Mouse (Mus musculus) embryonic facial prominence, embryonic 14.5 days (tissue): Measurements from ENCODE around the gene Ptrh1. TPM values are rescaled to one million over a fixed set of nuclear protein-coding genes. Genes with fewer than 3 reads are reported as not detected.
A peak's percentile ranks its signal among the peaks of the same experiment; 100 is the strongest.

Experiments used
- ATAC-seq: fragments of 200-750 bp; cut with Nextera tagmentation; 2 replicates; pipeline ENCODE4 v1.8.0; 2017; ENCODE audit warnings: low read depth, moderate number of reproducible peaks, moderate TSS enrichment
- DNase-seq: peaks from one replicate; pipeline ENCODE4 v3.0.0-alpha.2; 2015; ENCODE audit warnings: low spot score
- H3K27ac ChIP-seq: fragments of 300-500 bp; sonication (generic); replicated peaks from 2 replicates; pipeline ENCODE4 v1.5.1; 2014; ENCODE audit warnings: low read depth, mild to moderate bottlenecking, low read length, moderate library complexity
- H3K27me3 ChIP-seq: fragments of 300-500 bp; sonication (generic); replicated peaks from 2 replicates; pipeline ENCODE4 v1.6.1; 2014; ENCODE audit warnings: low read length; ENCODE audit not compliant: control insufficient read depth, insufficient read depth
- H3K36me3 ChIP-seq: fragments of 300-500 bp; sonication (generic); 2 replicates; pipeline ENCODE4 v1.6.1; 2014; ENCODE audit warnings: low read length, mixed read lengths; ENCODE audit not compliant: control insufficient read depth, insufficient read depth
- H3K4me1 ChIP-seq: fragments of 300-500 bp; sonication (generic); 2 replicates; pipeline ENCODE4 v1.6.1; 2014; ENCODE audit warnings: antibody characterized with exemption, low read length; ENCODE audit not compliant: control insufficient read depth, insufficient read depth
- H3K4me2 ChIP-seq: fragments of 300-500 bp; sonication (generic); 2 replicates; pipeline ENCODE4 v1.6.1; 2014; ENCODE audit warnings: low read depth, mild to moderate bottlenecking, low read length, moderate library complexity, mixed read lengths
- H3K4me3 ChIP-seq: fragments of 300-500 bp; sonication (generic); 2 replicates; pipeline ENCODE4 v1.5.1; 2014; ENCODE audit warnings: low read depth, mild to moderate bottlenecking, low read length
- H3K9ac ChIP-seq: fragments of 300-500 bp; sonication (generic); 2 replicates; pipeline ENCODE4 v1.6.1; 2014; ENCODE audit warnings: low read depth, mild to moderate bottlenecking, low read length, moderate library complexity, mixed read lengths
- H3K9me3 ChIP-seq: fragments of 300-500 bp; sonication (generic); 2 replicates; pipeline ENCODE4 v1.6.1; 2016; ENCODE audit warnings: low read length; ENCODE audit not compliant: control insufficient read depth
- WGBS: fragments of 180-500 bp; shearing (Covaris S2); extraction: QIAGEN DNeasy Blood & Tissue Kit; methylation state at CpG from one replicate; pipeline ENCODE4 v1.1.7; 2014; 5-methylcytosine and 5-hydroxymethylcytosine counted together
- polyA plus RNA-seq: library from polyadenylated mRNA; unstranded; fragments of >200 nt; fragmentation: Nextera tagmentation; extraction: Ambion mirVana; gene quantifications from 2 replicates; pipeline ENCODE4 v1.2.1, GENCODE M21; 2014

Gene Ptrh1
- polyA plus RNA-seq, 1 experiment from 2014 or later, result 5.2 TPM

DNA sequence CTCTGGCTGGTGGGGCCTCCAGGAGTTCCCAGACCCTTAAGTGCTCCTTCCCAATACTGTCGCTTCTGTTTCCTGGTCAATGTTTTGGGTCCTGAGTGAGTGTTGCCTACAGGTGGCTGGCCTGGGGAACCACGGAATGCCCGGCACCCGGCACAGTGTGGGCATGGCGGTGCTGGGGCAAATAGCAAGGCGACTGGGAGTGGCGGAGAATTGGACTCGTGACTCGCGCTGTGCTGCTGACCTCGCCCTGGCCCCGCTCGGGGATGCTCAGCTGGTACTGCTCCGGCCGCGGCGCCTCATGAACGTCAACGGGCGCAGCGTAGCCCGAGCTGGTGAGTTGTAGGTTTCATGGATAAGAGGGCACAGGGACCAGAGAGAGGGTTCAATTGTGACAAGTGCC lies 606 bp downstream of the Ptrh1 start:
- H3K4me1 ChIP-seq, result peaks cover 8% of the 10 kb centered on the region
- H3K27me3 ChIP-seq, result no peaks in the 10 kb centered on the region
- H3K4me2 ChIP-seq, result peak overlapping the region; percentile 77
- peak overlapping the region; percentile 50 for H3K4me3 ChIP-seq
- no peak for DNase-seq
- ATAC-seq, result no peak
- H3K27ac ChIP-seq, result no peak overlapping the region
- no peaks in the 10 kb centered on the region; the same call in 1 of the 2 replicates for H3K36me3 ChIP-seq
- 21% methylated on average over 22 of the region's 22 CpGs for WGBS
- peak overlapping the region; percentile 58 for H3K9ac ChIP-seq
- H3K9me3 ChIP-seq, result no peaks in the 10 kb centered on the region

DNA sequence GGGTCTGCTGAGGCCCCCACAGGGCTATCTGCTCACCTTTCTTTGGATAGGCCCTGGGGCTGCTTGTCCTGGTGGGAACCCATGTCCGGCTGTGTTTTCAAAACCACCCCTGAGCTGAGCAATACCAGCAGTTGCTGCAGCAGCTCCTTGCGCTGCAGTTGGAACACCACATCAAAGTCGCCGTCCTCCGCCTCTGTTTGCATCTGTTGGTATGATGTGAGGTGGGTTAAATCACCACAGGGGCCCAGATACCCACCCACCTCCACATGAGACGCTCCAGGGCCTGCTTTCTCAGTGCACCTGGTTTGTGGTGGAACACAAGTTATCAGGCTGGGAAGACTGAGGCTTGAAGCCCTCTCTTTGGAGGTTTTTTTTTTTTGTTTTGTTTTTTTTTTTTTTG lies 2.5 kb downstream of the Ptrh1 start:
- Histone ChIP-seq H3K4me3 (no peak overlapping the region), H3K4me1 (peaks cover 8% of the 10 kb centered on the region), H3K27ac (no peak overlapping the region), H3K4me2 (no peak overlapping the region), H3K9me3 (no peaks in the 10 kb centered on the region), H3K9ac (no peak overlapping the region), H3K36me3 (no peaks in the 10 kb centered on the region; the same call in 1 of the 2 replicates), H3K27me3 (no peaks in the 10 kb centered on the region)
- WGBS, result 80% methylated on average over 6 of the region's 6 CpGs
- DNase-seq, result no peak
- ATAC-seq, result no peak

DNA sequence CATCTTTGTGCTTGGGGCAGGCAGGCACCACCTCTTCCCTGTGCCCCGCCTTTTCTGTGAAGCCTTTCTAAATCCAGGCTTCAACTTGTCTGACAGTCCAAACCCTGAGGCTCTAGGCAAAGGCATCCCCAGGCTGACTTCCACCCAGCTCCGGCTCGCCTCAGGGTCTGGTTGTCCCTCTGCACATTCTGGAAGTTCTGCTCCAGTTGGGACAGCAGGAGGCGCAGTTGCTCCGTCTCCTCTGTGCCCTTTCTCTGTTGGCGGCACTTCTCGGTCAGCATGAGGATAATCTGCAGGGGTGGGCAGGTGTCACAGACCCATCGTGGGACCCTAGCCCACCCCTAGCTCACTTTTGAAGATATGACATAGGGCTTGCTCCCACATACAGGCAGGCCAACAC lies 3.5 kb downstream of the Ptrh1 start:
- Histone ChIP-seq H3K4me3 (no peak overlapping the region), H3K36me3 (no peaks in the 10 kb centered on the region; the same call in 1 of the 2 replicates), H3K9me3 (no peaks in the 10 kb centered on the region), H3K27ac (no peak overlapping the region), H3K9ac (no peak overlapping the region), H3K4me1 (peaks cover 8% of the 10 kb centered on the region), H3K4me2 (no peak overlapping the region), H3K27me3 (no peaks in the 10 kb centered on the region)
- ATAC-seq (no peak), DNase-seq (peak; percentile 44)
- 22% methylated on average over 8 of the region's 8 CpGs for whole genome bisulfite sequencing

DNA sequence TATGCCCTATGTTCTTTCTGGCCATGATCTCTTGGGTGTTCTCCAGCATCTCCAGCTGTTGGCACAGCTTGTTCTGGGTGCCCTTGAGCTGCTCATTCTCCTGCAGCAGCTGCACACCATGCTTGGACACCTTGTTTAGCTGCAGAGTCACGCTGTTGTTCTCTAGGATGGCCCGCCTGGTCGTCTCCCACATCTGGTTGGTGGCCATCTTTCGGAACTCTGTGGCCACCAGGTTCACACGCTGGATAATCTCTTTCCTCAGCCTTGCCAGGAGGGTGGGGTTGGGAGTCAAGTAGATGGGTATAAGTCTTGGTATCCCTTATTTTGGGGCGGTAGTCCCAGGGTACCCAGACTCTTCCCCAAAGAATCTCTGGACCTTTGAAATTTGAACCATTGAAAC lies 4.1 kb downstream of the Ptrh1 start:
- 87% methylated on average over 6 of the region's 6 CpGs for WGBS
- Histone ChIP-seq H3K4me3 (no peak overlapping the region), H3K4me1 (peaks cover 8% of the 10 kb centered on the region), H3K27ac (no peak overlapping the region), H3K9ac (no peak overlapping the region), H3K9me3 (no peaks in the 10 kb centered on the region), H3K27me3 (no peaks in the 10 kb centered on the region), H3K4me2 (no peak overlapping the region), H3K36me3 (no peaks in the 10 kb centered on the region; the same call in 1 of the 2 replicates)
- DNase-seq, result no peak
- ATAC-seq, result no peak

DNA sequence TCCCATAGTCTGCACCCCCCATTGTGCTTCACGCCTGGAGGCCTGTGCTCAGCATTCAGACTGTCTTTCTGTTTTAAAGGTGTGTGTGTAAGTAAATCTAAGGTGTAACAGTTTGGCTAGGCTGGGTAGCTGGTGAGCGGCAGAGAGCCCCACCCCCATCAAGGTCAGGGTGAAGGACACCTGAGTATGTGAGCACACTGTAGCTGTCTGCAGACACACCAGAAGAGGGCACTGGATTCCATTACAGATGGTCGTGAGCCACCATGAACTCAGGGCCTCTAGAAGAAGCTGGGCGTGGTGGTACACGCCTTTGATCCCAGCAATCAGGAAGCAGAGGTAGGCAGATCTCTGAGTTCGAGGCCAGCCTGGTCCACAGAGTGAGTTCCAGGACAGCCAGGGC lies 6.1 kb downstream of the Ptrh1 start:
- no peak for ATAC-seq
- Histone ChIP-seq H3K27ac (no peak overlapping the region), H3K36me3 (no peaks in the 10 kb centered on the region; the same call in 1 of the 2 replicates), H3K9ac (no peak overlapping the region), H3K9me3 (no peaks in the 10 kb centered on the region), H3K4me1 (no peaks in the 10 kb centered on the region), H3K4me2 (no peak overlapping the region), H3K4me3 (no peak overlapping the region), H3K27me3 (no peaks in the 10 kb centered on the region)
- no peak for DNase-seq
- 80% methylated on average over 6 of the region's 6 CpGs for WGBS

DNA sequence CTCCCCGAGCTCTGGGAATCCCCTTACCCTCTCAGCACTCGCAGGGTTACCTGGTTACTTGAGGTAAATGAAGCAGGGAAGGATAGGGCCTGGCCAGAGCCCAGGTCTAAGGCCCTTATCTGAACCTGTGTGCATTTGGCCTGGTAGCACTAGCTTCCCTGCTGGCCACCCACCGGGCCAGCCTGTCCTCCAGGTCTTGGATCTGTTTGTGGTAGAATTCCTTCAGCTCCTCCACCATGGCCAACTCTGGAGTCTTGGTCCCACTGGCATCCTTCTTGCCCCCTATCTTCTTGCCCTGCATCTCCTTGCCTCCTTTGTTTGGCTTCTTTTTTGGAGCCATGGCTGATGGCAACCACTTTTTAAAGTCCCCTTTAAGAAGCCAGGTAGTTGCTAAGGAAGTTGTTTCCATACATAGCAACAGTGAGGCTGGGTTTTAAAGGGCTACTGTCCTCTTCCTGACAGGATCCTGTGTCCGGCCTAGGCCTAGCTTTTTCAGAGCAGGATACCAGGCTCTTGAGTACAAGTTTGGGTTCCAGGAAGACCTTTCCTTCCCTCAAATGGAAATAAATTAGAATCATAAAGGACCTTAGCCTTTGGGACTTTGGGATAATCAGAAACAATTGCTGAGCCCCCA lies 8.6 kb downstream of the Ptrh1 start, which contains the start of gene Cfap157:
TSS of gene Cfap157 (minus strand) at position 381 of the 634 bp plus-strand sequence.
- no peak within 1 kb of the TSS; the same call in 1 of the 2 replicates for H3K27ac ChIP-seq
- H3K4me3 ChIP-seq, result no peak within 1 kb of the TSS
- H3K9me3 ChIP-seq, result no peaks in the 10 kb centered on the region
- no peaks in the 10 kb centered on the region for H3K36me3 ChIP-seq
- ATAC-seq (no peak), DNase-seq (peak; percentile 40)
- no peak within 1 kb of the TSS for H3K9ac ChIP-seq
- H3K4me1 ChIP-seq, result no peaks in the 10 kb centered on the region
- 56% methylated on average over 4 of the region's 4 CpGs for WGBS
- no peak within 1 kb of the TSS for H3K4me2 ChIP-seq
- no peaks in the 10 kb centered on the region for H3K27me3 ChIP-seq

DNA sequence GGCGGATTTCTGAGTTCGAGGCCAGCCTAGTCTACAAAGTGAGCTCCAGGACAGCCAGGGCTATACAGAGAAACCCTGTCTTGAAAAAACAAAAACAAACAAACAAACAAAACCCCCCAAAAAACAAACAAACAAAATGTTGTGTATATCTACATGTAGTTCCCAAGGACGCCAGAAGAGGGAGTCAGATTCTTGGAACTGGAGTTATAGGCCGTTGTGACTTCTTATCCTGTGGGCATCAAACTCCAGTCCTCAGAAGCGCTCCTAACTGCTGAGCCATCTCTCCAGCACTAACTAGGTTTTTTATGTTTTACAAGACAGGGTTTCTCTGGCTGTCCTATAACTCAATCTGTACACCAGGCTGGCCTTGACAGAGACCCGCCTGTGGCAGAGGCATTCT lies 11.6 kb downstream of the Ptrh1 start:
- H3K9me3 ChIP-seq, result no peaks in the 10 kb centered on the region
- no peak overlapping the region for H3K4me3 ChIP-seq
- 62% methylated on average over 6 of the region's 6 CpGs for WGBS
- ATAC-seq (no peak), DNase-seq (no peak)
- H3K36me3 ChIP-seq, result peaks cover 3% of the 10 kb centered on the region; the same call in 1 of the 2 replicates
- no peaks in the 10 kb centered on the region for H3K4me1 ChIP-seq
- no peaks in the 10 kb centered on the region for H3K27me3 ChIP-seq
- no peak overlapping the region for H3K4me2 ChIP-seq
- no peak overlapping the region for H3K27ac ChIP-seq
- no peak overlapping the region for H3K9ac ChIP-seq

DNA sequence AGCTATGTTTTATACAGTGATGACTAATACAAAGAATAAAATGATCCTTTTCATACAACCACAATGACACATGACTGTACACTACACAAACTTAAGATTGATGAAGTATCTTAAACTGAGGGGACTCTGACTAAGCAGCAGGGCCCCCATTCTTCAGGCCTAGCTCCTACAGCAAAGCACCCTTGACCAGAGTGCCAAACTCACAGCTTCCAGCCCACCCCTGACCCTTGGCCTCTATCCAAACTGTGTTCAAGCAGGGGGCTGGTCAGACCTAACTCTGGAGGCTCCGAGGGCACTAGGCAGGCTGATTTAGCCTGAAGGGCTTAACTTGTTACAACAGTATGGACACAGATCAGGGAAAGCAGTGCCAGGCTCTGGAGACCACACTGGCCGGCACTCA lies 13.0 kb downstream of the Ptrh1 start:
- ATAC-seq (no peak), DNase-seq (no peak)
- Histone ChIP-seq H3K9me3 (no peaks in the 10 kb centered on the region), H3K4me2 (no peak overlapping the region), H3K4me1 (no peaks in the 10 kb centered on the region), H3K36me3 (peaks cover 7% of the 10 kb centered on the region; the same call in 1 of the 2 replicates), H3K27ac (no peak overlapping the region), H3K27me3 (no peaks in the 10 kb centered on the region), H3K4me3 (no peak overlapping the region), H3K9ac (no peak overlapping the region)
- 40% methylated on average over 2 of the region's 2 CpGs for WGBS

DNA sequence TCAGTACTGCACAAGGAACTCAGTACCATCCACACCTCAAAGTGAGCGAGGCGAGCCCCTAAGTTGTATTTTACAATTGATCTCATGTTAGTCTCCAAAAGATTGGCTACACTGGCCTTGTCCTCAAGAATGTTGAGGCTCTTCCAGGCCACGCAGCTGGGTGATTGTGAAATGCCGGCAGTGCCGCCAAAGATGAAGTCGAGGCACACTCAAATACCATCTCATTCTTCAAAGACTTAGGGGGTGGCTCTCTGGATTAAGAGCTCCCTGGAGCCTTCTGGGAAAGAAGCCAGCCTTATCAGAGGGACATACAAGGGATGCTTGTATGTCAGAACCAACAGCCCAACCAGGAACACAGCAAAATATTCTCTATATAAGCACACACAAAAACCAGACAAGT lies 15.7 kb downstream of the Ptrh1 start:
- ATAC-seq (no peak), DNase-seq (peak; percentile 20)
- no peaks in the 10 kb centered on the region for H3K4me1 ChIP-seq
- no peak overlapping the region for H3K27ac ChIP-seq
- no peak overlapping the region for H3K4me3 ChIP-seq
- 83% methylated on average over 6 of the region's 6 CpGs for WGBS
- no peak overlapping the region for H3K9ac ChIP-seq
- no peaks in the 10 kb centered on the region for H3K9me3 ChIP-seq
- no peaks in the 10 kb centered on the region for H3K27me3 ChIP-seq
- H3K36me3 ChIP-seq, result peaks cover 10% of the 10 kb centered on the region; the same call in 1 of the 2 replicates
- H3K4me2 ChIP-seq, result no peak overlapping the region
